Mouse (Mus musculus) spleen, embryonic (tissue): ENCODE data around the gene Abtb2.

Experiments used
- CTCF ChIA-PET: fragments of 350-600 bp; sonication (Branson Sonifier 250); formaldehyde crosslinking; loops from one replicate; lab custom pipeline; 2022; lab: Charles Lee

Abtb2 gene

DNA sequence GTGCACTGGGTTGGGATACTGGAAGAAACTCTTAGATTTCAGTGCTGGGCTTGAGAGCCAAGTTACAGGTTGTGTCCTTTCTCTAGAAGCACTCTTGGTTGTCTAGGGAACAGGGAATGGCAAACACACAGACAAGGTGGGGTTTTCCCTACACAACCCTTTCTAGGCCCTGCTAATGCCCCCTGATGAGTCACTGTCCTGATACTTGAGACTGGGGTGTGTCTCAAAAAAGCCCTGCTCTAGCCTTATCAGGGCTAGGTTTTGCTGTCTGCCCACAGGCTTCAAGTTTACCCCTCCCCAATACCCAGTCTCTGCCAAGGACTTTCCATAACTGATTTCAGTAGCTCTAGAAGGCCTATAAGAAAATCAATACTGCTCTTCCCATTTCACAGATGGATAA, 89.9 kb downstream of the Abtb2 start:
- CTCF ChIA-PET, result interaction anchor here (0.5 kb wide), 1 partner anchor 138 kb away, joined by 3 read pairs; no protein-coding TSS in a partner anchor

- CTCF ChIA-PET, result no interaction called here
Observed at GRCm38 (mm10) chr2:103659167-103659566, 93.1 kb downstream of the Abtb2 start.

GRCm38 (mm10) chr2:103659648-103660556, 93.8 kb downstream of the Abtb2 start:
- CTCF ChIA-PET, result interaction anchor here (0.6 kb wide), 1 partner anchor 17 kb away, joined by 4 read pairs; no protein-coding TSS in a partner anchor

- CTCF ChIA-PET, result interaction anchor here (0.7 to 1.1 kb wide), 2 partner anchors 36 to 235 kb away, joined by 3 to 5 read pairs; no protein-coding TSS in a partner anchor
Observed at GRCm38 (mm10) chr2:103661696-103662095, 95.6 kb downstream of the Abtb2 start.

DNA sequence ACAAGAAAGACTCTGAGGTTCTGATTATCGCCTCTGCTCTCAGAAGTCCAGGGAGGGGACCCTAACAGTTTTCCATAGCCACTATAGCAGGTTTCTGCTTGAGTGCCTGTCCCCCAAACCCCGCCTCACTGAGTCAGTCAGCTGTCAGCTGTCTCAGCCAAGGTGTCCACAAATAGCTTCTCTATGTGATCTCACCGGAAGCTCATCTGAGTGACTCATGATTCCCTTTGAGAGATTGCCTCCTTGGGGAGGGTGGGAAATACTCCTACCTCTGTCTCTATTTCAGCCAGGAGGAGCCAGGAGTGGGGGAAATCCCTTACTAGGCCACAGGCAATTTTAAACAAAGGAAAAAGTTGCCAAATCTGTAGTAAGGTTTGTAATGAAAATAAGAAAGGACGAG, 96.0 kb downstream of the Abtb2 start:
- CTCF ChIA-PET, result interaction anchor here (1.1 kb wide), 1 partner anchor 36 kb away, joined by 3 read pairs; no protein-coding TSS in a partner anchor

- CTCF ChIA-PET, result no interaction called here
Observed at GRCm38 (mm10) chr2:103664341-103664740, 98.2 kb downstream of the Abtb2 start.

- CTCF ChIA-PET, result no interaction called here
Observed at GRCm38 (mm10) chr2:103667962-103668815, 102.1 kb downstream of the Abtb2 start.

DNA sequence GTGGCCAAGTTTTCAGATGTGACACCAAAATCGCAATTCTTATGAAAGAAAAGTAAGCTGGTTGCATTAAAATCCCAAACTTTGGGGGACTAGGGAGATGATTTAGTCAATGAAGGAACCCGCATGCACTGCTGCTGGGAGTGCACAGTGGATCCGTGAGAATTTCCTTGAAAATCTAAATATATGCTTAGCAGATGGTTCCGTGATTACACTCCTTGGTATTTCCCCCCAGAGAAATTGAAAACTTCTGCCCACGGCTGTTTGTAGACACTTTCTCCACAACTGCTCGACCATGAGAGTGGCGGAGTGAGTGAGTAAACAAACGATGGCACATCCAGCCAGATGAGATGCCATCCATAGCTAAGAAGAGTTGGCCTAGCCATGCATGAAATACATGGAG, 102.8 kb downstream of the Abtb2 start:
- CTCF ChIA-PET, result no interaction called here

GRCm38 (mm10) chr2:103669561-103669960, 103.5 kb downstream of the Abtb2 start:
- CTCF ChIA-PET, result no interaction called here

- CTCF ChIA-PET, result interaction anchor here (0.9 to 1.1 kb wide), 2 partner anchors 10 to 15 kb away, joined by 5 read pairs; no protein-coding TSS in a partner anchor
Observed at GRCm38 (mm10) chr2:103670276-103670680, 104.2 kb downstream of the Abtb2 start.

DNA sequence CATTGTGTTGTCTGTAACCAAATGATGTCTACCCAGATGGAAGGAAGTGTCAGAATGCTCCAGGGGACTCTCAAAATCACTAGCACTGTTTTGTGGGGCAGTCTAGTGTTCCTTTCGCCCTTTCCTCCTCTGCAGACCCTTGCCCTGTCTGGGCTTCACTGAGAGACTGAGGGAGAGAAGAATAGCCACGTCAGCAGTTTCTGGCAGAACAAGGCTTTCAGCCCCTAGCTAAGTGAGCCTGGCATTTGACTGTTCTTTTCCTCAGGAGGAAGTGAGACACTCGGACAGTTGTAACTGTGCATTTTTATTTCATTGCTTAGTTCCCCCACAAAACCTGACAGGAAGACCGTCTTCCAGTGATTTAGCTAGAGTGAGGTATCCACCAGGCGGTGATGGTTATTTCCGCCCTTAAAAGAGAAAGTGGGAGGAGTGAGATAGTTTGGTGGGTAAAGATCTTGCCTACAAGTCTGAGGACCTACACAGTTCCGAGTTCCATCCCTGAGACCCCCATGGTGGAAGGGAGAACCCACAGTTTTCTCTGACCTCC, 106.5 kb downstream of the Abtb2 start:
- CTCF ChIA-PET, result interaction anchor here (0.6 kb wide), 1 partner anchor 9 kb away, joined by 3 read pairs; no protein-coding TSS in a partner anchor

- CTCF ChIA-PET, result interaction anchor here (0.5 kb wide), 1 partner anchor 98 kb away, joined by 3 read pairs; no protein-coding TSS in a partner anchor
Observed at GRCm38 (mm10) chr2:103673609-103674008, 107.5 kb downstream of the Abtb2 start.

GRCm38 (mm10) chr2:103675391-103675790, 109.3 kb downstream of the Abtb2 start:
- CTCF ChIA-PET, result no interaction called here

DNA sequence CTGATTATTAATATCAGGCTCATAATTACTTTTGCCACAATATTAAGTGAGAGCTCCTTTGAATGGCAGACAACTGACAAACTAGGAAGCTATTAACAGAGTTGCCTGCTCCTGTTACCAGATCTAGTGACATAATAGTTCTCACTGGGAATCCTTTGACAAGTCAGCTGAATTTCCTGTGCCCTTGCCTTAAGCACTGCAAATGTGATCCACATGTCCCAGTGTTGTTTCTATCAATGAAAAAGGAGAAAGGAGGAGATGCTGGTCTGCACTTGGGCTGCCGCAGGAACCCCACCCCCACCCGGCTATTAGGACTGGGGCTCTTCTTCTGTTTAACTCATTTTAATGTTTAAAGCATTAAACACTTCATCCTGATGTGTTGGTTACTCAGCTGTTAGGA, 110.7 kb downstream of the Abtb2 start:
- CTCF ChIA-PET, result interaction anchor here (0.6 kb wide), 1 partner anchor 16 kb away, joined by 4 read pairs; no protein-coding TSS in a partner anchor

GRCm38 (mm10) chr2:103677614-103678369, 111.7 kb downstream of the Abtb2 start:
- CTCF ChIA-PET, result interaction anchor here (0.6 kb wide), 1 partner anchor 17 kb away, joined by 4 read pairs; no protein-coding TSS in a partner anchor

GRCm38 (mm10) chr2:103678433-103678832, 112.3 kb downstream of the Abtb2 start:
- CTCF ChIA-PET, result no interaction called here

DNA sequence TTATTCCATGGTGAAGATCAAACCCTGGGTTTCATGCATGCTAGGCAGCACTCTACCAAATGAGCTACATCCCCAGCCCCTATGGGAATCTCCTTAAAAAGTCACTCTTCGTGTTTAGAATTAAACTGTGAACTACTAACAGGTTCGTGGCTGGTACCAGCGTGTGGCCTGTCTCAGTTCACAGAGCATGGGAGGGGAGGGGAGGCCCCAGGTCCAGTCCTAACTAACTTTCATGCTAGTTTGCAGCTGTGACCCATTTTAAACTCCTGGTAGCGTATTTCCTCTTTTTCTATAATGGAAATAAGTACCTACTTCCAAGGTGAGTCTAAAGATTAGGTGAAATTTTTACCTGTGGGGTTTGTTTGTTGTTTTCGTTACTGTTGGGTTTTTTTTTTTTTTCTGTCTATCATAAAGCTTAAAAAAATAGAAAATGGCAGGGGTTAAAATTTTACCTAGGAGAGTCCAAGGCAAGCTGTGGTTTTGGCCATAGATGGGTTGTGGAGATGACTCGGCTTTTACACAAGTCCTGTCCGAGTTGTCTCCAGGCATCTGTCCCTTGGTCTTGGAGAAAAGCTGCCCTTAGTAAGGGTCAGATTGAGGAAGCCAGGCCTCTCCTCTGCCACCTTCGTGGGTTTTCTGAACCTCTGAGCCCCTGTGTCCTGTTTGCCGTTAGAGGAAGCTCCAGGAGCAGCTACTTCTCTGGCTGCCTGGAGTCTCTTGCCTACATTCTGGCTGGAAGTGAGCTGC, 114.4 kb downstream of the Abtb2 start:
- CTCF ChIA-PET, result interaction anchor here (0.6 to 0.9 kb wide), 3 partner anchors 10 to 20 kb away, joined by 3 to 9 read pairs (median 5); no protein-coding TSS in a partner anchor

DNA sequence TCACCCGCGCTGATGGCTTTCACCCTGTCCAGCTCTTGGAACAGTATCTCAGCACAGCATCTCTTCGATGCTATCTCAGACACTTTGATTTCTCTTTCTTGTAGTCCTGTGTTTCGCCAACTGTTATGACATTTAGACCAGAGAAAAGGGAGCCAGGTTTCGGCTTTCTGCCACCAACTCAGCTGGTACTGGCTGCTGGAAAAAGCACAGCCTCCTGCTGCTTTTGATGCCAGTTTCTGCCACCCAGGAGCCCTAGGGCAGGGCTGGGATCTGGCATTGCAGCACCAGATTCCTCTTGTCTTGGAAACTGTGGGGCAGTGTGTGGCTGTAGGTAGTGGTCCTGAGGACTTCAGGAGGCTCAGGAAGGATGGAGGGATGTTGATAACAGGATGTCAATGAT, 115.0 kb downstream of the Abtb2 start:
- CTCF ChIA-PET, result interaction anchor here (0.6 to 1.2 kb wide), 4 partner anchors 9 to 20 kb away, joined by 3 to 9 read pairs (median 4); no protein-coding TSS in a partner anchor

DNA sequence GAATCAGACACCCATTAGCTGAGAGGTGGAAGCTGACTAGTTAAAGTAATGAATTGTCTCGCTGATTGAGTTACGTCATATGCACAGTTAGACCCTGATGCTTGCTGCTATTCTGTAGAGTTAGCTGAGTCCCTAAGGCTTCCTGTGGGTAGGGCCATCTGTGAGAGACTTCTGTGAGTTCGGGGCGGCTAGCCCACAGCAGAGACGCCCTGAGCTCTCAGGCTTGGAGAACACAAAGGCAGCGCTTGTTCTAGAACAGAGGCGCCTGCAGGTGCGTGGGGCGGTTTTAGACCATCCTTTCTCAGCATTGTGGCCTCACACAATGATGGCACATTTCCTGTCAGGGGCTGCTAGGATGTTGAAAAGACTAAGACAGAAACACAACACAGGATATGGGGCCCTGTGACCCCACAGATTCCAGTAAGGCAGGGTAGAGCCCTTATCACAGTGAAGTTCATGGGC, 116.2 kb downstream of the Abtb2 start:
- CTCF ChIA-PET, result interaction anchor here (0.6 to 1.2 kb wide), 2 partner anchors 10 to 65 kb away, joined by 3 to 9 read pairs; no protein-coding TSS in a partner anchor
